Mouse (Mus musculus): ENCODE data around the gene Cfap46. TPM values are rescaled to one million over a fixed set of nuclear protein-coding genes. Genes with fewer than 3 reads are reported as not detected.
"Not testable (repeated sequence)": the region's sequence is repeated elsewhere in the genome, so short reads cannot be mapped to it uniquely, and the experiment has no call there.

The Cfap46 gene
- polyA plus RNA-seq, 1 experiment from 2014 or later, result 0.49 TPM

- Histone ChIP-seq H3K9me3 (no peaks in the 10 kb centered on the region), H3K4me2 (replicated peaks) (no peak overlapping the region), H3K36me3 (no peaks in the 10 kb centered on the region), H3K4me3 (no peak overlapping the region), H3K4me1 (no peaks in the 10 kb centered on the region), H3K27me3 (replicated peaks) (no peaks in the 10 kb centered on the region), H3K9ac (no peak overlapping the region), H3K27ac (no peak overlapping the region)
- 35% methylated on average over 6 of the region's 6 CpGs for WGBS
- ATAC-seq (ENCODE audit: low FRiP score, low read depth), result peak; percentile 87
These were observed 19.7 kb upstream of the Cfap46 start for GRCm38 (mm10) chr7:139703146-139703825.

- H3K27ac ChIP-seq, result no peak overlapping the region
- no peaks in the 10 kb centered on the region for H3K4me1 ChIP-seq
- no peak for ATAC-seq (ENCODE audit: low FRiP score, low read depth)
- H3K4me2 ChIP-seq (replicated peaks), result no peak overlapping the region
- no peak overlapping the region for H3K4me3 ChIP-seq
- H3K9me3 ChIP-seq, result no peaks in the 10 kb centered on the region
- H3K27me3 ChIP-seq (replicated peaks), result no peaks in the 10 kb centered on the region
- H3K36me3 ChIP-seq, result no peaks in the 10 kb centered on the region
- WGBS, result 35% methylated on average over 6 of the region's 6 CpGs
- H3K9ac ChIP-seq, result no peak overlapping the region
These were observed 18.2 kb upstream of the Cfap46 start for GRCm38 (mm10) chr7:139701651-139702301.

- no peaks in the 10 kb centered on the region for H3K4me1 ChIP-seq
- no peaks in the 10 kb centered on the region for H3K27me3 ChIP-seq (replicated peaks)
- H3K9me3 ChIP-seq, result no peaks in the 10 kb centered on the region
- H3K4me2 ChIP-seq (replicated peaks), result no peak overlapping the region
- no peak for ATAC-seq (ENCODE audit: low FRiP score, low read depth)
- no peak overlapping the region for H3K4me3 ChIP-seq
- WGBS, result 95% methylated on average over 4 of the region's 4 CpGs
- no peak overlapping the region for H3K9ac ChIP-seq
- no peak overlapping the region for H3K27ac ChIP-seq
- H3K36me3 ChIP-seq, result no peaks in the 10 kb centered on the region
These were observed 9.2 kb upstream of the Cfap46 start for GRCm38 (mm10) chr7:139692641-139693294.

GRCm38 (mm10) chr7:139692211-139692610, 8.6 kb upstream of the Cfap46 start:
- WGBS, result 91% methylated on average over 11 of the region's 11 CpGs
- H3K9ac ChIP-seq, result no peak overlapping the region
- H3K27ac ChIP-seq, result no peak overlapping the region
- no peaks in the 10 kb centered on the region for H3K27me3 ChIP-seq (replicated peaks)
- no peaks in the 10 kb centered on the region for H3K9me3 ChIP-seq
- H3K4me3 ChIP-seq, result no peak overlapping the region
- ATAC-seq (ENCODE audit: low FRiP score, low read depth), result no peak
- H3K4me1 ChIP-seq, result no peaks in the 10 kb centered on the region
- H3K4me2 ChIP-seq (replicated peaks), result no peak overlapping the region
- no peaks in the 10 kb centered on the region for H3K36me3 ChIP-seq

- no peak for ATAC-seq (ENCODE audit: low FRiP score, low read depth)
- H3K9me3 ChIP-seq, result no peaks in the 10 kb centered on the region
- no peak overlapping the region for H3K27ac ChIP-seq
- no peaks in the 10 kb centered on the region for H3K36me3 ChIP-seq
- no peak overlapping the region for H3K4me2 ChIP-seq (replicated peaks)
- no peak overlapping the region for H3K4me3 ChIP-seq
- peaks cover 8% of the 10 kb centered on the region for H3K4me1 ChIP-seq
- H3K27me3 ChIP-seq (replicated peaks), result peaks cover 7% of the 10 kb centered on the region; the same call in 1 of the 2 replicates
- no peak overlapping the region for H3K9ac ChIP-seq
These were observed 1.7 kb upstream of the Cfap46 start for GRCm38 (mm10) chr7:139685336-139685735.

- H3K4me1 ChIP-seq, result peaks cover 8% of the 10 kb centered on the region
- no peaks in the 10 kb centered on the region for H3K9me3 ChIP-seq
- peak overlapping the region; percentile 91 for H3K4me2 ChIP-seq (replicated peaks)
- peak overlapping the region; percentile 64 for H3K9ac ChIP-seq
- no peaks in the 10 kb centered on the region for H3K36me3 ChIP-seq
- WGBS, result under 1% methylated on average over 14 of the region's 14 CpGs
- peaks cover 7% of the 10 kb centered on the region; the same call in 1 of the 2 replicates for H3K27me3 ChIP-seq (replicated peaks)
- ATAC-seq (ENCODE audit: low FRiP score, low read depth), result peak; percentile 77
- H3K4me3 ChIP-seq, result peak overlapping the region; percentile 47
- H3K27ac ChIP-seq, result no peak overlapping the region
These were observed 924 bp upstream of the Cfap46 start for GRCm38 (mm10) chr7:139684553-139684929.

- H3K4me2 ChIP-seq (replicated peaks), result no peak overlapping the region
- H3K27me3 ChIP-seq (replicated peaks), result peaks cover 7% of the 10 kb centered on the region; the same call in 1 of the 2 replicates
- no peak overlapping the region for H3K9ac ChIP-seq
- WGBS, result 77% methylated on average over 11 of the region's 11 CpGs
- peaks cover 8% of the 10 kb centered on the region for H3K4me1 ChIP-seq
- no peak overlapping the region for H3K27ac ChIP-seq
- no peaks in the 10 kb centered on the region for H3K36me3 ChIP-seq
- no peak overlapping the region for H3K4me3 ChIP-seq
- no peaks in the 10 kb centered on the region for H3K9me3 ChIP-seq
- ATAC-seq (ENCODE audit: low FRiP score, low read depth), result no peak
These were observed 1.6 kb downstream of the Cfap46 start for GRCm38 (mm10) chr7:139681921-139682598.

- Histone ChIP-seq H3K27ac (no peak overlapping the region), H3K4me1 (no peaks in the 10 kb centered on the region), H3K9me3 (no peaks in the 10 kb centered on the region), H3K36me3 (no peaks in the 10 kb centered on the region), H3K4me2 (replicated peaks) (no peak overlapping the region), H3K9ac (no peak overlapping the region), H3K4me3 (no peak overlapping the region), H3K27me3 (replicated peaks) (peaks cover 7% of the 10 kb centered on the region; the same call in 1 of the 2 replicates)
- ATAC-seq (ENCODE audit: low FRiP score, low read depth), result no peak
- 79% methylated on average over 3 of the region's 3 CpGs for whole genome bisulfite sequencing
These were observed 7.2 kb downstream of the Cfap46 start for GRCm38 (mm10) chr7:139676433-139676832.

- no peak overlapping the region for H3K27ac ChIP-seq
- whole genome bisulfite sequencing, result 76% methylated on average over 8 of the region's 8 CpGs
- no peaks in the 10 kb centered on the region for H3K27me3 ChIP-seq (replicated peaks)
- H3K4me2 ChIP-seq (replicated peaks), result no peak overlapping the region
- no peak overlapping the region for H3K4me3 ChIP-seq
- ATAC-seq (ENCODE audit: low FRiP score, low read depth), result no peak
- no peak overlapping the region for H3K9ac ChIP-seq
- H3K36me3 ChIP-seq, result no peaks in the 10 kb centered on the region
- no peaks in the 10 kb centered on the region for H3K4me1 ChIP-seq
- no peaks in the 10 kb centered on the region for H3K9me3 ChIP-seq
These were observed 16.7 kb downstream of the Cfap46 start for GRCm38 (mm10) chr7:139666871-139667270.

GRCm38 (mm10) chr7:139663318-139663717, 20.3 kb downstream of the Cfap46 start:
- no peak for ATAC-seq (ENCODE audit: low FRiP score, low read depth)
- Histone ChIP-seq H3K4me2 (replicated peaks) (no peak overlapping the region), H3K4me3 (no peak overlapping the region), H3K9me3 (no peaks in the 10 kb centered on the region), H3K9ac (no peak overlapping the region), H3K4me1 (no peaks in the 10 kb centered on the region), H3K27ac (no peak overlapping the region), H3K27me3 (replicated peaks) (no peaks in the 10 kb centered on the region), H3K36me3 (no peaks in the 10 kb centered on the region)
- WGBS, result 74% methylated on average over 3 of the region's 3 CpGs

GRCm38 (mm10) chr7:139659901-139660300, 23.7 kb downstream of the Cfap46 start:
- not testable (repeated sequence) for H3K4me3 ChIP-seq; H3K9me3 ChIP-seq; H3K27ac ChIP-seq; H3K27me3 ChIP-seq (replicated peaks); H3K4me1 ChIP-seq; H3K36me3 ChIP-seq; H3K4me2 ChIP-seq (replicated peaks); ATAC-seq (ENCODE audit: low FRiP score, low read depth); H3K9ac ChIP-seq
- 97% methylated on average over 28 of the region's 28 CpGs for WGBS

GRCm38 (mm10) chr7:139649698-139650097, 33.9 kb downstream of the Cfap46 start:
- Histone ChIP-seq H3K27me3 (replicated peaks) (0 out of 2 replicates have a peak, but pooled peaks cover 8% of the 10 kb centered on the region), H3K9me3 (no peaks in the 10 kb centered on the region), H3K4me1 (no peaks in the 10 kb centered on the region), H3K27ac (no peak overlapping the region), H3K9ac (no peak overlapping the region), H3K4me2 (replicated peaks) (no peak overlapping the region), H3K4me3 (no peak overlapping the region), H3K36me3 (no peaks in the 10 kb centered on the region)
- no peak for ATAC-seq (ENCODE audit: low FRiP score, low read depth)
- WGBS, result 85% methylated on average over 7 of the region's 7 CpGs
